Mouse (Mus musculus) lung, adult 2 months (tissue): Measurements from ENCODE around the gene Sgpl1.

Experiments used
- CTCF ChIP-seq: fragments of 200-500 bp; IDR thresholded peaks from 2 replicates; pipeline ENCODE4 v1.5.1; 2011; ENCODE audit warnings: mild to moderate bottlenecking, low read length, control low read depth; ENCODE audit not compliant: insufficient read depth
- POLR2A ChIP-seq: fragments of 200-500 bp; IDR thresholded peaks from 2 replicates; pipeline ENCODE4 v1.6.1; 2011; ENCODE audit warnings: low read depth, mild to moderate bottlenecking, control low read depth, low read length, borderline replicate concordance; ENCODE audit errors: extremely low read depth

DNA sequence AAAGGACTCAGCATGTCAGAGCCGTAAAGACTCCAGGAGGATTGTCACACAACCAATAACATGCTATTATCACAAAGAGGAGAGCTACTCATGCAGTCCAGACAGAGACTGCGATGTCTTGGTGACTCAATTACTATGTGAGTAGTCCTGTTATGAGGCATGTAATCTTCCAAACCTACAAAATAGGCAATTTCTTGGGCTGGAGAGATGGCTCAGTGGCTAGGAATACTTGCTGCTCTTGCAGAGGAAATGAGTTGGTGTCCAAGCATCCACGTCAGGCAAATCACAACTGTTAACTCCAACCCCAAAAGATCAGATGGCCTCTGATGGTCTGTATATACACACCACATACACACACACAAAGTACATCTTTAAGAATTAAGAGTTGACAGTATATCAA is 8.1 kb upstream of the Sgpl1 start:
- TF ChIP-seq CTCF (no peak), POLR2A (no peak)
